Mouse (Mus musculus) ES-E14 (cell line): Measurements from ENCODE around the gene Tpbg.

ENCODE experiments used
- CHD2 ChIP-seq: IDR thresholded peaks from 2 replicates; pipeline ENCODE4 v1.6.1; 2014; ENCODE audit warnings: mild to moderate bottlenecking, low read depth, low read length, inconsistent platforms
- HCFC1 ChIP-seq: IDR thresholded peaks from 2 replicates; pipeline ENCODE4 v1.6.1; 2012; ENCODE audit warnings: low read length, inconsistent platforms, borderline replicate concordance; ENCODE audit not compliant: insufficient read depth
- MAFK ChIP-seq: IDR thresholded peaks from 2 replicates; pipeline ENCODE4 v1.6.1; 2014; ENCODE audit warnings: mild to moderate bottlenecking, low read depth, low read length, inconsistent platforms; ENCODE audit not compliant: insufficient read depth
- ZC3H11A ChIP-seq: IDR thresholded peaks from 2 replicates; pipeline ENCODE4 v1.6.1; 2012; ENCODE audit warnings: low read depth, mild to moderate bottlenecking, inconsistent platforms, low read length, borderline replicate concordance

DNA sequence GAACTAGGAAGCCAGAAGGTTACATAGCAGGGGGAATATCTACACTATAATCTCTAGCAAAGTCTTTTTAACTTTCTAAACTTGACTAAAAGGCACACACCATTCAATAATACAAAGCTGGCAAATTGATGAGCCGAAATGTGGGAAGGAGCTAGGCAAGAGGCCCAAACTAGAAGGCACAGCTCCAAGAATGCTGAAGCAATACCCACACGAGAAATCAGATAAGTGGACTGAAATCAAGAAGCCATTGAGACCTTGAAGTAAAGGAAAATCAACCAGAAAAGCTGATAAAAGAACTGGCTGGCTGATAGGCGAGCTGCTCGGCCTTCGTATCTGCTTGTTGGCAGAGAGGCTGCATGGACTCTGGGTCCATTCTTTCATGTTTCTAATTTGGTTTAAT is 51.5 kb downstream of the Tpbg start:
- no peak for TF ChIP-seq HCFC1
- no peak for TF ChIP-seq ZC3H11A
- no peak for TF ChIP-seq CHD2
- no peak for TF ChIP-seq MAFK
